Comparison of ENCODE assay signal across 8 mouse cellular contexts in the genomic region with DNA sequence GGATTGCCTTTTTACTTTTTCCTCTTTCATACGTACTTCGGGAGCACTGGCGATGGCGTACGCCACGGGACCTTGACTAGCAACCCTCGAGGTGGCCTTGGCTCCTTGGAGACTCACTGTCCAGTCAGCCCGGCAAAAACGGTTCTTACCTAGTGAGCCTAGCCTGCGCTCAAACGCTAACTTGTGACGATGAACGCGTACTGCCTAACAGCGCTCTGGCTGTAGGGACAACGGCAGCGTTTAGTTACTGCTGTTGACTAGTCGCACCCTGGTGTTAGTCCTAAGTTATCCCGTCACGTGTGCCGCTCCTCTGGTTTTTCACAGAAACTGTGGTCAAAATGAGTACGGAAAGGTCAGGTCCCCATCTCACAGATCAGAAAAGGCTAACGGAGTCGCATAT. TPM values are rescaled to one million over a fixed set of nuclear protein-coding genes. Genes with fewer than 3 reads are reported as not detected.
DNase-seq lines count a peak whose midpoint lies in the region; ATAC-seq and TF ChIP-seq lines count a peak whose summit lies in the region.

No protein-coding gene starts in this region.

- no peaks in the 10 kb centered on the region for H3K36me3 ChIP-seq in kidney, embryonic 16.5 days (ENCODE audit: insufficient read depth, low read length)
- H3K36me3 ChIP-seq in heart, postnatal 0 days (replicated peaks; ENCODE audit: control insufficient read depth, insufficient read depth, low read length): no peaks in the 10 kb centered on the region; the same call in 1 of the 2 replicates
- H3K36me3 ChIP-seq in liver, postnatal 0 days (replicated peaks; ENCODE audit: insufficient read depth, low read length): peaks cover 8% of the 10 kb centered on the region; the same call in 1 of the 2 replicates
- H3K36me3 ChIP-seq in stomach, embryonic 14.5 days (ENCODE audit: control insufficient read depth, insufficient read depth, low read length): peaks cover 8% of the 10 kb centered on the region; the same call in 1 of the 2 replicates

- TF ChIP-seq POLR2A in bone marrow, adult 2 months (IDR thresholded peaks at IDR 0.05; ENCODE audit: borderline replicate concordance, control insufficient read depth, low read depth, low read length): no peak

- H3K9me3 ChIP-seq in kidney, embryonic 16.5 days (ENCODE audit: low read length): no peaks in the 10 kb centered on the region
- H3K9me3 ChIP-seq in heart, postnatal 0 days (replicated peaks; ENCODE audit: control insufficient read depth, low read length): no peaks in the 10 kb centered on the region
- H3K9me3 ChIP-seq in liver, postnatal 0 days (ENCODE audit: low read length): no peaks in the 10 kb centered on the region
- H3K9me3 ChIP-seq in stomach, embryonic 14.5 days (ENCODE audit: control insufficient read depth, low read depth, low read length): no peaks in the 10 kb centered on the region

- H3K4me2 ChIP-seq in kidney, embryonic 16.5 days (replicated peaks; ENCODE audit: low read depth, low read length): peak overlapping the region; percentile 93
- peak overlapping the region; percentile 79 for H3K4me2 ChIP-seq in heart, postnatal 0 days (ENCODE audit: low read depth, low read length)
- H3K4me2 ChIP-seq in liver, postnatal 0 days (ENCODE audit: low read depth, low read length): peak overlapping the region; percentile 92
- H3K4me2 ChIP-seq in stomach, embryonic 14.5 days (replicated peaks; ENCODE audit: low read depth, low read length): peak overlapping the region; percentile 83

- no peak for DNase-seq in kidney, postnatal 4 days
- DNase-seq in ES-CJ7 (ENCODE audit: low read depth, low spot score): peak; percentile 24
- no peak for DNase-seq in heart, postnatal 0 days (ENCODE audit: low spot score)
- no peak for DNase-seq in liver, postnatal 0 days

- under 1% methylated on average over 24 of the region's 24 CpGs for WGBS in kidney, embryonic 16.5 days
- WGBS in bone marrow, adult 2 months: 0% methylated on average over 24 of the region's 24 CpGs
- WGBS in heart, postnatal 0 days: under 1% methylated on average over 24 of the region's 24 CpGs
- WGBS in liver, postnatal 0 days (ENCODE audit: insufficient replicate concordance): under 1% methylated on average over 24 of the region's 24 CpGs
- under 1% methylated on average over 24 of the region's 24 CpGs for WGBS in stomach, embryonic 14.5 days

- peak overlapping the region; percentile 98 for H3K4me3 ChIP-seq in kidney, embryonic 16.5 days (ENCODE audit: low read length)
- H3K4me3 ChIP-seq in bone marrow, adult 2 months (replicated peaks; ENCODE audit: control insufficient read depth, low read depth, low read length): peak overlapping the region; percentile 95
- H3K4me3 ChIP-seq in heart, postnatal 0 days (ENCODE audit: low read depth, low read length): peak overlapping the region; percentile 79
- H3K4me3 ChIP-seq in liver, postnatal 0 days (ENCODE audit: low read depth, low read length): peak overlapping the region; percentile 99
- H3K4me3 ChIP-seq in stomach, embryonic 14.5 days (ENCODE audit: low read depth, low read length): peak overlapping the region; percentile 94

- peak overlapping the region; percentile 76 for H3K9ac ChIP-seq in kidney, embryonic 16.5 days (replicated peaks; ENCODE audit: low read length)
- H3K9ac ChIP-seq in heart, postnatal 0 days (replicated peaks; ENCODE audit: low read depth, low read length): peak overlapping the region; percentile 81
- peak overlapping the region; percentile 92 for H3K9ac ChIP-seq in liver, postnatal 0 days (replicated peaks)
- peak overlapping the region; percentile 69 for H3K9ac ChIP-seq in stomach, embryonic 14.5 days (replicated peaks; ENCODE audit: low read depth, low read length)

- H3K27me3 ChIP-seq in kidney, embryonic 16.5 days (ENCODE audit: insufficient read depth, low read length): no peaks in the 10 kb centered on the region
- H3K27me3 ChIP-seq in heart, postnatal 0 days (ENCODE audit: control insufficient read depth, insufficient read depth, low read length): no peaks in the 10 kb centered on the region
- H3K27me3 ChIP-seq in liver, postnatal 0 days (ENCODE audit: insufficient read depth, low read length): no peaks in the 10 kb centered on the region
- H3K27me3 ChIP-seq in stomach, embryonic 14.5 days (ENCODE audit: control insufficient read depth, insufficient read depth, low read length): no peaks in the 10 kb centered on the region

- ATAC-seq in kidney, embryonic 16.5 days (ENCODE audit: low FRiP score, low TSS enrichment): no peak
- no peak for ATAC-seq in heart, postnatal 0 days (ENCODE audit: insufficient read depth, low read depth)
- ATAC-seq in liver, postnatal 0 days: no peak
- no peak for ATAC-seq in stomach, embryonic 14.5 days (ENCODE audit: insufficient number of reproducible peaks, insufficient read depth, low FRiP score, low read depth)
- no peak for ATAC-seq in granulocyte monocyte progenitor cell, adult 5-6 weeks (replicated peaks; ENCODE audit: poor library complexity, severe bottlenecking)

- H3K4me1 ChIP-seq in kidney, embryonic 16.5 days (ENCODE audit: insufficient read depth, low read length): peaks cover 22% of the 10 kb centered on the region
- H3K4me1 ChIP-seq in bone marrow, adult 2 months (ENCODE audit: control insufficient read depth, insufficient read depth, low read length): no peaks in the 10 kb centered on the region
- peaks cover 12% of the 10 kb centered on the region for H3K4me1 ChIP-seq in heart, postnatal 0 days (ENCODE audit: control insufficient read depth, insufficient read depth)
- peaks cover 19% of the 10 kb centered on the region for H3K4me1 ChIP-seq in liver, postnatal 0 days (ENCODE audit: insufficient read depth)
- peaks cover 12% of the 10 kb centered on the region for H3K4me1 ChIP-seq in stomach, embryonic 14.5 days (ENCODE audit: control insufficient read depth, insufficient read depth, low read length)

- TF ChIP-seq EP300 in heart, postnatal 0 days (IDR thresholded peaks at IDR 0.05; ENCODE audit: low read depth): no peak
- TF ChIP-seq EP300 in liver, postnatal 0 days (IDR thresholded peaks at IDR 0.05; ENCODE audit: low read depth): no peak

- no peak for TF ChIP-seq CTCF in bone marrow, adult 2 months (IDR thresholded peaks at IDR 0.05; ENCODE audit: control insufficient read depth, insufficient read depth, low read length)
- no peak for TF ChIP-seq CTCF in heart, postnatal 0 days (IDR thresholded peaks at IDR 0.05; ENCODE audit: low read depth)
- TF ChIP-seq CTCF in liver, postnatal 0 days (IDR thresholded peaks at IDR 0.05; ENCODE audit: low read depth): no peak

- peak overlapping the region; percentile 94 for H3K27ac ChIP-seq in kidney, embryonic 16.5 days (ENCODE audit: low read length)
- peak overlapping the region; percentile 87 for H3K27ac ChIP-seq in bone marrow, adult 2 months (ENCODE audit: control insufficient read depth, insufficient read depth, low read depth, low read length, poor library complexity)
- H3K27ac ChIP-seq in heart, postnatal 0 days (ENCODE audit: low read depth): peak overlapping the region; percentile 88
- H3K27ac ChIP-seq in liver, postnatal 0 days (ENCODE audit: low read depth): peak overlapping the region; percentile 96
- H3K27ac ChIP-seq in stomach, embryonic 14.5 days (ENCODE audit: low read length): peak overlapping the region; percentile 93

RNA-seq across cellular contexts. Expression of a gene that starts 0.6 kb away (rescaled TPM):
- polyA plus RNA-seq in kidney, embryonic 16.5 days (2015; fragmentation: Nextera tagmentation; extraction: Ambion mirVana): 7.7 and 8.4 TPM in 2 replicates
- 3.4 and 7.3 TPM in 2 replicates for polyA plus RNA-seq in bone marrow, adult 2 months (2011; ENCODE audit: insufficient read depth, insufficient read length, low replicate concordance, missing spikeins)
- 9.8 and 38.8 TPM in 2 replicates for total RNA-seq in heart, postnatal 0 days (2014; rRNA removed; ENCODE audit: low replicate concordance)
- 23.6 and 25.4 TPM in 2 replicates for polyA plus RNA-seq in heart, postnatal 0 days (2015; fragmentation: Nextera tagmentation; extraction: Ambion mirVana)
- 11.2 and 11.4 TPM in 2 replicates for polyA plus RNA-seq in liver, postnatal 0 days (2015; fragmentation: Nextera tagmentation; extraction: Ambion mirVana)
- 5.9 and 7.1 TPM in 2 replicates for polyA plus RNA-seq in stomach, embryonic 14.5 days (2014; fragmentation: Nextera tagmentation; extraction: Ambion mirVana)
- 17.3 and 19.0 TPM in 2 replicates for total RNA-seq in granulocyte monocyte progenitor cell, adult 5-6 weeks (2014; fragmentation: Nextera tagmentation)
- total RNA-seq in granulocyte monocyte progenitor cell, adult 5-6 weeks (2017): 13.4 and 27.7 TPM in 2 replicates

RNA-seq across cellular contexts. Expression of a gene that starts 0.9 kb away (rescaled TPM):
- 41.5 and 43.4 TPM in 2 replicates for polyA plus RNA-seq in kidney, embryonic 16.5 days (2015; fragmentation: Nextera tagmentation; extraction: Ambion mirVana)
- 11.7 and 15.9 TPM in 2 replicates for polyA plus RNA-seq in bone marrow, adult 2 months (2011; ENCODE audit: insufficient read depth, insufficient read length, low replicate concordance, missing spikeins)
- total RNA-seq in heart, postnatal 0 days (2014; rRNA removed; ENCODE audit: low replicate concordance): 11.1 and 17.0 TPM in 2 replicates
- 13.8 and 18.7 TPM in 2 replicates for polyA plus RNA-seq in heart, postnatal 0 days (2015; fragmentation: Nextera tagmentation; extraction: Ambion mirVana)
- polyA plus RNA-seq in liver, postnatal 0 days (2015; fragmentation: Nextera tagmentation; extraction: Ambion mirVana): 10.1 and 13.8 TPM in 2 replicates
- polyA plus RNA-seq in stomach, embryonic 14.5 days (2014; fragmentation: Nextera tagmentation; extraction: Ambion mirVana): 40.8 and 42.2 TPM in 2 replicates
- total RNA-seq in granulocyte monocyte progenitor cell, adult 5-6 weeks (2014; fragmentation: Nextera tagmentation): 30.6 and 64.1 TPM in 2 replicates
- 116 and 141 TPM in 2 replicates for total RNA-seq in granulocyte monocyte progenitor cell, adult 5-6 weeks (2017)
